Mouse (Mus musculus) intestine, postnatal 0 days (tissue): ENCODE data around the gene Hirip3. TPM values are rescaled to one million over a fixed set of nuclear protein-coding genes. Genes with fewer than 3 reads are reported as not detected.

ENCODE experiments used
- ATAC-seq: fragments of 200-750 bp; cut with Nextera tagmentation; 2 replicates; pipeline ENCODE4 v1.8.0; 2017; ENCODE audit warnings: mild to moderate bottlenecking, moderate TSS enrichment, moderate library complexity
- H3K27ac ChIP-seq: fragments of 300-500 bp; sonication (generic); 2 replicates; pipeline ENCODE4 v1.5.1; 2014; ENCODE audit warnings: mild to moderate bottlenecking, low read depth, low read length, moderate library complexity
- H3K27me3 ChIP-seq: fragments of 300-500 bp; sonication (generic); replicated peaks from 2 replicates; pipeline ENCODE4 v1.6.1; 2014; ENCODE audit warnings: low read length, mixed read lengths; ENCODE audit not compliant: control insufficient read depth, insufficient read depth
- H3K36me3 ChIP-seq: fragments of 300-500 bp; sonication (generic); 2 replicates; pipeline ENCODE4 v1.6.1; 2014; ENCODE audit warnings: mild to moderate bottlenecking, moderate library complexity; ENCODE audit not compliant: control insufficient read depth, insufficient read depth
- H3K4me1 ChIP-seq: fragments of 300-500 bp; sonication (generic); replicated peaks from 2 replicates; pipeline ENCODE4 v1.6.1; 2014; ENCODE audit warnings: antibody characterized with exemption, low read length, mixed read lengths; ENCODE audit not compliant: control insufficient read depth, insufficient read depth
- H3K4me2 ChIP-seq: fragments of 300-500 bp; sonication (generic); replicated peaks from 2 replicates; pipeline ENCODE4 v1.6.1; 2014; ENCODE audit warnings: low read depth, mild to moderate bottlenecking, moderate library complexity
- H3K4me3 ChIP-seq: fragments of 300-500 bp; sonication (generic); 2 replicates; pipeline ENCODE4 v1.5.1; 2014; ENCODE audit warnings: low read depth, low read length
- H3K9ac ChIP-seq: fragments of 300-500 bp; sonication (generic); 2 replicates; pipeline ENCODE4 v1.6.1; 2014; ENCODE audit warnings: mild to moderate bottlenecking, low read depth, low read length
- H3K9me3 ChIP-seq: fragments of 300-500 bp; sonication (generic); 2 replicates; pipeline ENCODE4 v1.6.1; 2016; ENCODE audit warnings: mixed run types; ENCODE audit not compliant: control insufficient read depth
- CTCF ChIP-seq: sonication (generic); IDR thresholded peaks from 2 replicates; pipeline ENCODE4 v1.5.1; 2016; ENCODE audit warnings: low read depth, mild to moderate bottlenecking, control low read depth, antibody characterized with exemption, moderate library complexity
- WGBS: fragments of 180-500 bp; shearing (Covaris S2); extraction: QIAGEN DNeasy Blood & Tissue Kit; methylation state at CpG from one replicate; pipeline ENCODE4 v1.1.7; 2014; 5-methylcytosine and 5-hydroxymethylcytosine counted together
- polyA plus RNA-seq: library from polyadenylated mRNA; unstranded; fragments of >200 nt; fragmentation: Nextera tagmentation; extraction: Ambion mirVana; gene quantifications from 2 replicates; pipeline ENCODE4 v1.2.1, GENCODE M21; 2015

The Hirip3 gene
- polyA plus RNA-seq, 1 experiment from 2014 or later, result 7.2 TPM

- no peak for ATAC-seq
- WGBS, result 68% methylated on average over 3 of the region's 3 CpGs
- Histone ChIP-seq H3K4me3 (no peak overlapping the region), H3K4me2 (no peak overlapping the region), H3K9me3 (no peaks in the 10 kb centered on the region), H3K9ac (no peak overlapping the region), H3K4me1 (no peaks in the 10 kb centered on the region), H3K27ac (no peak overlapping the region), H3K36me3 (no peaks in the 10 kb centered on the region), H3K27me3 (no peaks in the 10 kb centered on the region)
- no peak for TF ChIP-seq CTCF
Measured at GRCm38 (mm10) chr7:126914844-126915243, 53.1 kb downstream of the Hirip3 start.

Other genes with a start within 250 kb of the Hirip3 start
- 28.2 and 30.8 TPM in 2 replicates for gene Nupr1, start 231.1 kb upstream of the Hirip3 start, polyA plus RNA-seq
- gene Sgf29, start 212.7 kb upstream of the Hirip3 start, polyA plus RNA-seq, result 21.7 and 25.8 TPM in 2 replicates
- 6.8 and 8.2 TPM in 2 replicates for gene Sult1a1, start 185.5 kb upstream of the Hirip3 start, polyA plus RNA-seq
- gene Bola2, start 166.6 kb upstream of the Hirip3 start, polyA plus RNA-seq, result 80.4 and 98.2 TPM in 2 replicates
- gene Slx1b, start 166.2 kb upstream of the Hirip3 start, polyA plus RNA-seq, result 4.8 and 5.5 TPM in 2 replicates
- gene Coro1a, start 154.2 kb upstream of the Hirip3 start, polyA plus RNA-seq, result 21.5 TPM in 2 replicates
- 131 and 142 TPM in 2 replicates for gene Mapk3, start 102.4 kb upstream of the Hirip3 start, polyA plus RNA-seq
- 13.9 and 14.6 TPM in 2 replicates for gene Gdpd3, start 95.6 kb upstream of the Hirip3 start, polyA plus RNA-seq
- gene Ypel3, start 85.0 kb upstream of the Hirip3 start, polyA plus RNA-seq, result 63.1 and 64.6 TPM in 2 replicates
- 0.17 TPM in 2 replicates for gene Tbx6, start 80.5 kb upstream of the Hirip3 start, polyA plus RNA-seq
- gene Ppp4c, start 69.5 kb upstream of the Hirip3 start, polyA plus RNA-seq, result 134 and 135 TPM in 2 replicates
- 0.97 and 1.2 TPM in 2 replicates for gene Fam57b, start 64.3 kb upstream of the Hirip3 start, polyA plus RNA-seq
- gene 4930451I11Rik, start 30.3 kb upstream of the Hirip3 start, polyA plus RNA-seq, result not detected in 2 replicates
- gene Doc2a, start 14.6 kb upstream of the Hirip3 start, polyA plus RNA-seq, result 1.5 and 1.6 TPM in 2 replicates
- gene Ino80e, start 405 bp downstream of the Hirip3 start, polyA plus RNA-seq, result 36.4 and 37.4 TPM in 2 replicates
- gene Taok2, start 22.7 kb downstream of the Hirip3 start, polyA plus RNA-seq, result 11.5 and 12.9 TPM in 2 replicates
- 71.1 and 73.5 TPM in 2 replicates for gene Tmem219, start 60.9 kb downstream of the Hirip3 start, polyA plus RNA-seq
- 11.4 and 11.9 TPM in 2 replicates for gene Kctd13, start 66.9 kb downstream of the Hirip3 start, polyA plus RNA-seq
- 0.16 and 0.21 TPM in 2 replicates for gene Asphd1, start 87.6 kb downstream of the Hirip3 start, polyA plus RNA-seq
- 1.3 and 1.9 TPM in 2 replicates for gene Sez6l2, start 88.6 kb downstream of the Hirip3 start, polyA plus RNA-seq
- gene Cdipt, start 113.9 kb downstream of the Hirip3 start, polyA plus RNA-seq, result 159 and 169 TPM in 2 replicates
- 3.2 TPM in 2 replicates for gene Cdiptos, start 114.1 kb downstream of the Hirip3 start, polyA plus RNA-seq
- gene Mvp, start 152.6 kb downstream of the Hirip3 start, polyA plus RNA-seq, result 79.8 and 81.0 TPM in 2 replicates
- gene Pagr1b, start 154.5 kb downstream of the Hirip3 start, polyA plus RNA-seq, result 0.68 TPM in 1 of 2 replicates, not detected in the other
- gene Pagr1a, start 155.4 kb downstream of the Hirip3 start, polyA plus RNA-seq, result 26.4 and 37.5 TPM in 2 replicates
- gene Gm42742, start 159.1 kb downstream of the Hirip3 start, polyA plus RNA-seq, result 15.7 and 27.1 TPM in 2 replicates
- 2.5 and 2.7 TPM in 2 replicates for gene Prrt2, start 159.2 kb downstream of the Hirip3 start, polyA plus RNA-seq
- gene Maz, start 165.1 kb downstream of the Hirip3 start, polyA plus RNA-seq, result 32.6 and 33.9 TPM in 2 replicates
- gene Kif22, start 180.5 kb downstream of the Hirip3 start, polyA plus RNA-seq, result 24.0 and 24.2 TPM in 2 replicates
- 175 and 225 TPM in 2 replicates for gene Zg16, start 225.4 kb downstream of the Hirip3 start, polyA plus RNA-seq
- gene AI467606, start 229.4 kb downstream of the Hirip3 start, polyA plus RNA-seq, result 5.2 and 5.8 TPM in 2 replicates